Mouse (Mus musculus) MEL (cell line): ENCODE measurements at regions not wholly inside any gene's neighbourhood (a gene's known extent, or its start where the extent isn't known, plus 50 kb on each side); places are given as distances from the start of the nearest gene placed in this dataset.

Experiments used
- DNase-seq: peaks from one replicate; pipeline ENCODE4 v3.0.0; 2011; ENCODE audit warnings: low read depth, low spot score
- H3K27ac ChIP-seq: 2 replicates; pipeline ENCODE4 v1.5.1; 2012; ENCODE audit warnings: low read depth, mild to moderate bottlenecking, control low read depth, low read length, moderate library complexity; ENCODE audit not compliant: control insufficient read depth
- H3K27me3 ChIP-seq, 2 experiments: fragments of 150-350 bp in 1 of 2; sonication (generic) in 1 of 2; 2 replicates each; pipeline ENCODE4 v1.6.1; 2012; ENCODE audit warnings: low read length in 2 of 2, mild to moderate bottlenecking in 2 of 2, improper control_type of control experiment in 1 of 2, moderate library complexity in 1 of 2; ENCODE audit not compliant: insufficient read depth in 2 of 2, control insufficient read depth in 1 of 2
- H3K36me3 ChIP-seq, 2 experiments: 2 replicates each; pipeline ENCODE4 v1.6.1; 2012 to 2014; ENCODE audit warnings: low read length in 2 of 2, improper control_type of control experiment in 1 of 2, inconsistent platforms in 1 of 2, mild to moderate bottlenecking in 1 of 2; ENCODE audit not compliant: insufficient read depth in 2 of 2, control insufficient read depth in 1 of 2
- H3K4me1 ChIP-seq, 2 experiments: fragments of 150-350 bp in 1 of 2; sonication (generic) in 1 of 2; 2 replicates each; pipeline ENCODE4 v1.6.1; 2012; ENCODE audit warnings: low read length in 2 of 2, improper control_type of control experiment in 1 of 2, mild to moderate bottlenecking in 1 of 2; ENCODE audit not compliant: insufficient read depth in 2 of 2, control insufficient read depth in 1 of 2
- H3K4me3 ChIP-seq, 2 experiments: fragments of 150-350 bp in 1 of 2; sonication (generic) in 1 of 2; 2 replicates each; pipeline ENCODE4 v1.5.1; 2012; ENCODE audit warnings: low read depth in 2 of 2, low read length in 2 of 2, mild to moderate bottlenecking in 2 of 2, moderate library complexity in 2 of 2, control low read depth in 1 of 2, improper control_type of control experiment in 1 of 2; ENCODE audit not compliant: control insufficient read depth in 1 of 2, insufficient read depth in 1 of 2
- H3K79me2 ChIP-seq: 2 replicates; pipeline ENCODE4 v1.6.1; 2012; ENCODE audit warnings: mild to moderate bottlenecking, low read length, moderate library complexity; ENCODE audit not compliant: control insufficient read depth, poor library complexity, insufficient read depth
- H3K9ac ChIP-seq: 2 replicates; pipeline ENCODE4 v1.6.1; 2012; ENCODE audit warnings: low read depth, mild to moderate bottlenecking, control low read depth, low read length, moderate library complexity; ENCODE audit not compliant: control insufficient read depth, poor library complexity, severe bottlenecking
- H3K9me3 ChIP-seq: fragments of 150-350 bp; sonication (generic); replicated peaks from 2 replicates; pipeline ENCODE4 v1.6.1; 2012; ENCODE audit warnings: mild to moderate bottlenecking, low read length, improper control_type of control experiment, moderate library complexity; ENCODE audit not compliant: insufficient read depth
- CHD1 ChIP-seq: IDR thresholded peaks from 2 replicates; pipeline ENCODE4 v1.6.1; 2012; ENCODE audit warnings: low read depth, mild to moderate bottlenecking, inconsistent platforms, low read length, improper control_type of control experiment
- CHD2 ChIP-seq: IDR thresholded peaks from 2 replicates; pipeline ENCODE4 v1.6.1; 2011; ENCODE audit warnings: low read length, improper control_type of control experiment
- E2F4 ChIP-seq: IDR thresholded peaks from 2 replicates; pipeline ENCODE4 v1.6.1; 2011; ENCODE audit warnings: low read depth, low read length, improper control_type of control experiment, borderline replicate concordance
- ELF1 ChIP-seq: IDR thresholded peaks from 2 replicates; pipeline ENCODE4 v1.6.1; 2014; ENCODE audit warnings: low read depth, mild to moderate bottlenecking, inconsistent platforms, low read length, improper control_type of control experiment, moderate library complexity
- EP300 ChIP-seq, 2 experiments: IDR thresholded peaks; 2 replicates each; pipeline ENCODE4 v1.6.1; 2011; ENCODE audit warnings: improper control_type of control experiment in 2 of 2, low read length in 2 of 2, low read depth in 1 of 2, mild to moderate bottlenecking in 1 of 2
- ETS1 ChIP-seq: IDR thresholded peaks from 2 replicates; pipeline ENCODE4 v1.6.1; 2012; ENCODE audit warnings: low read depth, mild to moderate bottlenecking, inconsistent platforms, low read length, improper control_type of control experiment, moderate library complexity
- GATA1 ChIP-seq: IDR thresholded peaks from 2 replicates; pipeline ENCODE4 v1.6.1; 2011; ENCODE audit warnings: low read depth, low read length, improper control_type of control experiment
- HCFC1 ChIP-seq: IDR thresholded peaks from 2 replicates; pipeline ENCODE4 v1.6.1; 2012; ENCODE audit warnings: low read depth, mild to moderate bottlenecking, inconsistent platforms, low read length, improper control_type of control experiment, moderate library complexity
- JUND ChIP-seq: IDR thresholded peaks from 2 replicates; pipeline ENCODE4 v1.6.1; 2011; ENCODE audit warnings: low read depth, mild to moderate bottlenecking, improper control_type of control experiment, low read length
- KAT2A ChIP-seq: conservative IDR thresholded peaks from 2 replicates; pipeline ENCODE4 v1.6.1; 2012; ENCODE audit warnings: low read depth, low read length, improper control_type of control experiment, inconsistent platforms
- MAFK ChIP-seq: IDR thresholded peaks from 2 replicates; pipeline ENCODE4 v1.6.1; 2011; ENCODE audit warnings: low read depth, mild to moderate bottlenecking, low read length, improper control_type of control experiment, borderline replicate concordance
- MAX ChIP-seq: IDR thresholded peaks from 2 replicates; pipeline ENCODE4 v1.6.1; 2011; ENCODE audit warnings: low read length, improper control_type of control experiment
- MAZ ChIP-seq: IDR thresholded peaks from 2 replicates; pipeline ENCODE4 v1.6.1; 2012; ENCODE audit warnings: low read depth, mild to moderate bottlenecking, inconsistent platforms, low read length, improper control_type of control experiment
- MEF2A ChIP-seq: IDR thresholded peaks from 2 replicates; pipeline ENCODE4 v1.6.1; 2014; ENCODE audit warnings: low read depth, mild to moderate bottlenecking, inconsistent platforms, low read length, improper control_type of control experiment; ENCODE audit not compliant: poor library complexity, insufficient replicate concordance, severe bottlenecking; ENCODE audit errors: extremely low read depth
- MXI1 ChIP-seq: IDR thresholded peaks from 2 replicates; pipeline ENCODE4 v1.6.1; 2011; ENCODE audit warnings: mild to moderate bottlenecking, low read depth, low read length, improper control_type of control experiment
- MYB ChIP-seq: IDR thresholded peaks from 2 replicates; pipeline ENCODE4 v1.6.1; 2011; ENCODE audit warnings: mild to moderate bottlenecking, low read depth, low read length, improper control_type of control experiment
- MYC ChIP-seq: IDR thresholded peaks from 2 replicates; pipeline ENCODE4 v1.6.1; 2011; ENCODE audit warnings: low read depth, mild to moderate bottlenecking, low read length, improper control_type of control experiment, moderate library complexity
- NELFE ChIP-seq: IDR thresholded peaks from 2 replicates; pipeline ENCODE4 v1.6.1; 2011; ENCODE audit warnings: low read depth, low read length, improper control_type of control experiment
- POLR2A ChIP-seq, 2 experiments: IDR thresholded peaks; 2 replicates each; pipeline ENCODE4 v1.6.1; 2011 to 2012; ENCODE audit warnings: low read length in 2 of 2, mild to moderate bottlenecking in 2 of 2, control low read depth in 1 of 2, improper control_type of control experiment in 1 of 2, low read depth in 1 of 2, moderate library complexity in 1 of 2; ENCODE audit not compliant: control insufficient read depth in 1 of 2, insufficient read depth in 1 of 2, poor library complexity in 1 of 2
- POLR2AphosphoS5 ChIP-seq: IDR thresholded peaks from 2 replicates; pipeline ENCODE4 v1.6.1; 2012; ENCODE audit warnings: low read depth, borderline replicate concordance, mild to moderate bottlenecking, inconsistent platforms, low read length, moderate library complexity, mixed read lengths
- RCOR1 ChIP-seq: IDR thresholded peaks from 2 replicates; pipeline ENCODE4 v1.6.1; 2012; ENCODE audit warnings: low read depth, mild to moderate bottlenecking, inconsistent platforms, low read length, improper control_type of control experiment
- SIN3A ChIP-seq: IDR thresholded peaks from 2 replicates; pipeline ENCODE4 v1.6.1; 2012; ENCODE audit warnings: low read length, improper control_type of control experiment, inconsistent platforms
- SMC3 ChIP-seq: IDR thresholded peaks from 2 replicates; pipeline ENCODE4 v1.6.1; 2011; ENCODE audit warnings: low read depth, low read length, improper control_type of control experiment
- TAL1 ChIP-seq: IDR thresholded peaks from 2 replicates; pipeline ENCODE4 v1.6.1; 2012; ENCODE audit warnings: mild to moderate bottlenecking, inconsistent platforms, low read length, moderate library complexity, mixed read lengths
- TBP ChIP-seq: IDR thresholded peaks from 2 replicates; pipeline ENCODE4 v1.8.0; 2011; ENCODE audit warnings: low read depth, low read length, improper control_type of control experiment
- TCF12 ChIP-seq: IDR thresholded peaks from 2 replicates; pipeline ENCODE4 v1.6.1; 2014; ENCODE audit warnings: low read depth, mild to moderate bottlenecking, inconsistent platforms, low read length, improper control_type of control experiment, moderate library complexity
- UBTF ChIP-seq: IDR thresholded peaks from 2 replicates; pipeline ENCODE4 v1.6.1; 2012; ENCODE audit warnings: low read depth, mild to moderate bottlenecking, inconsistent platforms, low read length, improper control_type of control experiment, moderate library complexity, borderline replicate concordance; ENCODE audit not compliant: insufficient read depth
- USF1 ChIP-seq: IDR thresholded peaks from 2 replicates; pipeline ENCODE4 v1.6.1; 2014; ENCODE audit warnings: low read depth, mild to moderate bottlenecking, inconsistent platforms, low read length, improper control_type of control experiment, moderate library complexity
- ZC3H11A ChIP-seq: IDR thresholded peaks from 2 replicates; pipeline ENCODE4 v1.6.1; 2012; ENCODE audit warnings: low read depth, mild to moderate bottlenecking, inconsistent platforms, low read length, improper control_type of control experiment
- ZKSCAN1 ChIP-seq: IDR thresholded peaks from 2 replicates; pipeline ENCODE4 v1.6.1; 2012; ENCODE audit warnings: low read depth, mild to moderate bottlenecking, inconsistent platforms, low read length, improper control_type of control experiment, moderate library complexity
- ZMIZ1 ChIP-seq: IDR thresholded peaks from 2 replicates; pipeline ENCODE4 v1.6.1; 2012; ENCODE audit warnings: low read depth, mild to moderate bottlenecking, inconsistent platforms, low read length, improper control_type of control experiment, moderate library complexity
- ZNF384 ChIP-seq: IDR thresholded peaks from 2 replicates; pipeline ENCODE4 v1.6.1; 2012; ENCODE audit warnings: low read depth, mild to moderate bottlenecking, inconsistent platforms, low read length, improper control_type of control experiment

DNA sequence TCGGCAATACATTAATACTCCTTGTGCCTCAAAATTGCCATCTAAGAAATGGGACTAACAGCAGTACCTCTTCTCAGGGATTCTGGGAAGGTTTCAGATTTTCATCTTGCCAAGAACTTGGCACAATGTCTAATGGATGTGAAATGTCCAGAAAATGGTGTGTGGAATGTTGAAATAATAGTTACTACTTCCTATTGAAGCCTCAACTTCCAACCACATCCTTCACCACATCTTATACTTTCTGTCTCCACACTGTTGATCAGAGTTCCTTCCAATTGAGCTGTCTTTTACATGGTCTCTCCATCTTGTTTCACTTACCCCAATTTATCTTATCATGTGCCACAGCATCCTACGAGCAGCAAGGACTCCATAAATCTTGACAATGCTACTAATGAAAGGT lies 122.3 kb upstream of the Fmo9 start:
- Histone ChIP-seq H3K27me3 (no peaks in the 10 kb centered on the region), H3K27ac (peak overlapping the region; percentile 64; the same call in 1 of the 2 replicates), H3K9ac (no peak overlapping the region), H3K36me3 (peaks cover 0 to 30% of the 10 kb centered on the region in 2 experiments; a peak in 2 of 4 replicates), H3K4me3 (no peak overlapping the region), H3K9me3 (no peaks in the 10 kb centered on the region), H3K4me1 (peaks cover 10 to 32% of the 10 kb centered on the region in 2 experiments), H3K79me2 (no peaks in the 10 kb centered on the region)
- no peak for DNase-seq
- TF ChIP-seq MEF2A, result no peak
- TF ChIP-seq TCF12, result no peak
- no peak for TF ChIP-seq E2F4
- no peak for TF ChIP-seq POLR2AphosphoS5
- no peak for TF ChIP-seq HCFC1
- TF ChIP-seq MYC, result no peak
- no peak for TF ChIP-seq NELFE
- TF ChIP-seq ETS1, result no peak
- no peak for TF ChIP-seq SMC3
- no peak for TF ChIP-seq TBP
- TF ChIP-seq MAX, result no peak
- no peak for TF ChIP-seq ZMIZ1
- no peak for TF ChIP-seq CHD2
- no peak for TF ChIP-seq MYB
- no peak for TF ChIP-seq ZC3H11A
- TF ChIP-seq ZKSCAN1, result no peak
- no peak for TF ChIP-seq POLR2A (IDR thresholded peaks at IDR 0.05; ENCODE audit: control insufficient read depth in 1 of 2, insufficient read depth in 1 of 2, low read depth in 1 of 2, low read length in 2 of 2, poor library complexity in 1 of 2)
- TF ChIP-seq CHD1, result no peak
- TF ChIP-seq MAFK, result no peak

DNA sequence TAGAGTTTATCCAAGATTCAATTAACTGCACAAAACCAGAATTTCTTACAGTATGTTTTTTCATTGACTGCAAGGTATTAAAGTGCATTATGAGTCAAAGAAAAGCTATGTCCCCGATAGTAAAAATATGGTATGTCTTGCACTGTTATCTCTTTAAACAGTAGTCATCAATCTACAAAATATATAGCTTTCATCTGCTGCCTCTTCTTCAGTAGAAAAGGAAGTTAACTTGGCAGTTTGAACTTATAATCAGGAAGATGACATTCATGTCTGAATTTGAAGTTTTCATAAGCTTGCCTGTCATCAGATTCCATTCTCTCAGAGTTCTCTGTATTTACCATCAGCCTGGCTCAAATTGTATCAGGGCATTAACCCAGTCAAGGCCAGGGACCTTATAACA lies 122.7 kb upstream of the Fmo9 start:
- H3K79me2 ChIP-seq, result no peaks in the 10 kb centered on the region
- H3K4me1 ChIP-seq, result peaks cover 10 to 29% of the 10 kb centered on the region in 2 experiments
- no peak overlapping the region for H3K4me3 ChIP-seq
- H3K27me3 ChIP-seq, result no peaks in the 10 kb centered on the region
- H3K36me3 ChIP-seq, result peaks cover 0 to 30% of the 10 kb centered on the region in 2 experiments; a peak in 2 of 4 replicates
- H3K27ac ChIP-seq, result peak overlapping the region; percentile 74
- no peaks in the 10 kb centered on the region for H3K9me3 ChIP-seq
- H3K9ac ChIP-seq, result no peak overlapping the region
- DNase-seq, result peak; percentile 58
- TF ChIP-seq TAL1 (0 out of 2 replicates have a peak, but pooled peaks have one; percentile 11), ZC3H11A (no peak), MEF2A (no peak), UBTF (no peak), MAZ (no peak), MXI1 (no peak), MYC (peak; percentile 40; the same call in 1 of the 2 replicates), POLR2AphosphoS5 (no peak), ZMIZ1 (no peak), TCF12 (peak; percentile 65), JUND (no peak), GATA1 (peak; percentile 75), ZNF384 (no peak), MAFK (no peak), SIN3A (peak; percentile 56), MYB (peak; percentile 49; the same call in 1 of the 2 replicates), CHD1 (no peak), EP300 (IDR thresholded peaks at IDR 0.05; ENCODE audit: low read depth in 1 of 2, low read length in 2 of 2) (peak; percentile 86 to 90), KAT2A (no peak), USF1 (no peak), ELF1 (no peak), CHD2 (no peak), RCOR1 (no peak)
